Mouse (Mus musculus) thymus, adult 2 months (tissue): ENCODE results near the gene Abl1. TPM values are rescaled to one million over a fixed set of nuclear protein-coding genes. Genes with fewer than 3 reads are reported as not detected.

Experiments used
- DNase-seq: peaks from one replicate; pipeline ENCODE4 v3.0.0; 2021
- H3K27ac ChIP-seq: fragments of 200-500 bp; 2 replicates; pipeline ENCODE4 v1.5.1; 2012; ENCODE audit warnings: low read length, control low read depth; ENCODE audit not compliant: control insufficient read depth, insufficient read depth
- H3K27me3 ChIP-seq: fragments of 200-500 bp; 2 replicates; pipeline ENCODE4 v1.6.1; 2012; ENCODE audit warnings: mild to moderate bottlenecking, low read length, moderate library complexity, mixed read lengths; ENCODE audit not compliant: control insufficient read depth, insufficient read depth
- H3K36me3 ChIP-seq: fragments of 200-500 bp; 2 replicates; pipeline ENCODE4 v1.6.1; 2012; ENCODE audit warnings: mild to moderate bottlenecking, low read length, moderate library complexity; ENCODE audit not compliant: control insufficient read depth, insufficient read depth
- H3K4me1 ChIP-seq: fragments of 200-500 bp; replicated peaks from 2 replicates; pipeline ENCODE4 v1.6.1; 2012; ENCODE audit warnings: low read length; ENCODE audit not compliant: control insufficient read depth, insufficient read depth
- H3K4me3 ChIP-seq: fragments of 200-500 bp; 2 replicates; pipeline ENCODE4 v1.5.1; 2012; ENCODE audit warnings: mild to moderate bottlenecking, low read length, control low read depth, moderate library complexity; ENCODE audit not compliant: control insufficient read depth, insufficient read depth
- CTCF ChIP-seq: fragments of 200-500 bp; IDR thresholded peaks from 2 replicates; pipeline ENCODE4 v1.5.1; 2012; ENCODE audit warnings: mild to moderate bottlenecking, control low read depth, low read length, moderate library complexity, borderline replicate concordance; ENCODE audit not compliant: control insufficient read depth, poor library complexity, insufficient read depth; ENCODE audit errors: extremely low read depth
- POLR2A ChIP-seq: fragments of 200-500 bp; IDR thresholded peaks from 2 replicates; pipeline ENCODE4 v1.6.1; 2012; ENCODE audit warnings: mild to moderate bottlenecking, low read length, control low read depth, moderate library complexity; ENCODE audit not compliant: control insufficient read depth, poor library complexity, insufficient read depth; ENCODE audit errors: extremely low read depth
- WGBS: fragments of 180-500 bp; shearing (Covaris S2); methylation state at CpG from one replicate; pipeline ENCODE4 v1.1.7; 2018; 5-methylcytosine and 5-hydroxymethylcytosine counted together
- polyA plus RNA-seq: library from polyadenylated mRNA; depleted of rRNA; stranded (reverse); fragments of >200 nt; gene quantifications from 2 replicates; pipeline ENCODE4 v1.2.3, GENCODE M21; 2012

Abl1 gene
- polyA plus RNA-seq, 1 experiment = 93.4 TPM

- H3K27ac ChIP-seq = no peak overlapping the region
- 96% methylated on average over 9 of the region's 9 CpGs for WGBS
- no peak for DNase-seq
- peaks cover 54% of the 10 kb centered on the region for H3K36me3 ChIP-seq
- H3K27me3 ChIP-seq = no peaks in the 10 kb centered on the region
- no peak overlapping the region for H3K4me3 ChIP-seq
- H3K4me1 ChIP-seq = no peaks in the 10 kb centered on the region
- TF ChIP-seq CTCF = no peak
- no peak for TF ChIP-seq POLR2A
Observed at GRCm38 (mm10) chr2:31801416-31801815, 113.2 kb downstream of the Abl1 start.

GRCm38 (mm10) chr2:31802811-31803210 is 114.6 kb downstream of the Abl1 start:
- Histone ChIP-seq H3K4me1 (no peaks in the 10 kb centered on the region), H3K4me3 (no peak overlapping the region), H3K36me3 (peaks cover 40% of the 10 kb centered on the region), H3K27me3 (no peaks in the 10 kb centered on the region), H3K27ac (no peak overlapping the region)
- no peak for DNase-seq
- TF ChIP-seq POLR2A (no peak), CTCF (no peak)
- WGBS = 97% methylated on average over 8 of the region's 8 CpGs

GRCm38 (mm10) chr2:31803480-31803879 is 115.3 kb downstream of the Abl1 start:
- Histone ChIP-seq H3K36me3 (peaks cover 33% of the 10 kb centered on the region), H3K27ac (no peak overlapping the region), H3K4me1 (no peaks in the 10 kb centered on the region), H3K4me3 (no peak overlapping the region), H3K27me3 (no peaks in the 10 kb centered on the region)
- no peak for DNase-seq
- WGBS = 91% methylated on average over 14 of the region's 14 CpGs
- TF ChIP-seq CTCF (no peak), POLR2A (no peak)

GRCm38 (mm10) chr2:31806639-31807382 is 118.6 kb downstream of the Abl1 start:
- DNase-seq = no peak
- Histone ChIP-seq H3K27ac (no peak overlapping the region), H3K4me1 (peaks cover 18% of the 10 kb centered on the region), H3K4me3 (no peak overlapping the region), H3K27me3 (no peaks in the 10 kb centered on the region), H3K36me3 (peaks cover 4% of the 10 kb centered on the region)
- TF ChIP-seq POLR2A = no peak
- TF ChIP-seq CTCF = no peak
- 89% methylated on average over 9 of the region's 9 CpGs for WGBS

GRCm38 (mm10) chr2:31808410-31809357 is 120.5 kb downstream of the Abl1 start:
- H3K4me1 ChIP-seq = peaks cover 18% of the 10 kb centered on the region
- no peak overlapping the region for H3K4me3 ChIP-seq
- no peak overlapping the region for H3K27ac ChIP-seq
- WGBS = 84% methylated on average over 28 of the region's 28 CpGs
- DNase-seq = no peak
- TF ChIP-seq CTCF (no peak), POLR2A (no peak)
- H3K36me3 ChIP-seq = no peaks in the 10 kb centered on the region; the same call in 1 of the 2 replicates
- no peaks in the 10 kb centered on the region for H3K27me3 ChIP-seq

GRCm38 (mm10) chr2:31809358-31809740 is 121.2 kb downstream of the Abl1 start:
- no peak for TF ChIP-seq POLR2A
- no peak for TF ChIP-seq CTCF
- Histone ChIP-seq H3K27me3 (no peaks in the 10 kb centered on the region), H3K4me3 (no peak overlapping the region), H3K4me1 (peaks cover 24% of the 10 kb centered on the region), H3K36me3 (no peaks in the 10 kb centered on the region), H3K27ac (no peak overlapping the region)
- 28% methylated on average over 2 of the region's 2 CpGs for WGBS
- DNase-seq = no peak
